Mouse (Mus musculus) forebrain, embryonic 14.5 days (tissue): Measurements from ENCODE around the gene Thsd4. TPM values are rescaled to one million over a fixed set of nuclear protein-coding genes. Genes with fewer than 3 reads are reported as not detected.
"Not testable (repeated sequence)": the region's sequence is repeated elsewhere in the genome, so short reads cannot be mapped to it uniquely, and the experiment has no call there.

Experiments used
- ATAC-seq: fragments of 200-750 bp; cut with Nextera tagmentation; 2 replicates; pipeline ENCODE4 v1.8.0; 2017; ENCODE audit warnings: mild to moderate bottlenecking, moderate library complexity
- DNase-seq: peaks from one replicate; pipeline ENCODE4 v3.0.0-alpha.2; 2015; ENCODE audit warnings: low spot score
- H3K27ac ChIP-seq: fragments of 300-500 bp; sonication (generic); 2 replicates; pipeline ENCODE4 v1.5.1; 2014; ENCODE audit warnings: low read depth, mild to moderate bottlenecking, control low read depth, low read length, moderate library complexity
- H3K27me3 ChIP-seq: fragments of 300-500 bp; sonication (generic); replicated peaks from 2 replicates; pipeline ENCODE4 v1.6.1; 2014; ENCODE audit warnings: low read length, control low read depth, mixed read lengths; ENCODE audit not compliant: control insufficient read depth, insufficient read depth
- H3K36me3 ChIP-seq: fragments of 300-500 bp; sonication (generic); 2 replicates; pipeline ENCODE4 v1.6.1; 2014; ENCODE audit warnings: low read length, control low read depth; ENCODE audit not compliant: control insufficient read depth, insufficient read depth
- H3K4me1 ChIP-seq: fragments of 300-500 bp; sonication (generic); 2 replicates; pipeline ENCODE4 v1.6.1; 2014; ENCODE audit warnings: antibody characterized with exemption, low read length, control low read depth; ENCODE audit not compliant: control insufficient read depth, insufficient read depth
- H3K4me2 ChIP-seq: fragments of 300-500 bp; sonication (generic); 2 replicates; pipeline ENCODE4 v1.6.1; 2014; ENCODE audit warnings: mild to moderate bottlenecking, control low read depth, low read length
- H3K4me3 ChIP-seq: fragments of 300-500 bp; sonication (generic); 2 replicates; pipeline ENCODE4 v1.5.1; 2014; ENCODE audit warnings: low read depth, low read length, control low read depth
- H3K9ac ChIP-seq: fragments of 300-500 bp; sonication (generic); 2 replicates; pipeline ENCODE4 v1.6.1; 2014; ENCODE audit warnings: mild to moderate bottlenecking, low read length, control low read depth, moderate library complexity
- H3K9me3 ChIP-seq: fragments of 300-500 bp; sonication (generic); replicated peaks from 2 replicates; pipeline ENCODE4 v1.6.1; 2016; ENCODE audit warnings: low read length, control low read depth, mixed read lengths; ENCODE audit not compliant: control insufficient read depth
- WGBS: fragments of 180-500 bp; shearing (Covaris S2); extraction: QIAGEN DNeasy Blood & Tissue Kit; methylation state at CpG from one replicate; pipeline ENCODE4 v1.1.7; 2014; 5-methylcytosine and 5-hydroxymethylcytosine counted together
- polyA plus RNA-seq: library from polyadenylated mRNA; unstranded; fragments of >200 nt; fragmentation: Nextera tagmentation; extraction: Ambion mirVana; gene quantifications from 2 replicates; pipeline ENCODE4 v1.2.1, GENCODE M21; 2014

Gene Thsd4
- polyA plus RNA-seq, 1 experiment from 2014 or later = 3.4 TPM

- H3K9ac ChIP-seq = no peak overlapping the region
- H3K4me3 ChIP-seq = no peak overlapping the region
- no peaks in the 10 kb centered on the region for H3K36me3 ChIP-seq
- DNase-seq (peak; percentile 88), ATAC-seq (peak; percentile 68)
- H3K27ac ChIP-seq = no peak overlapping the region
- H3K27me3 ChIP-seq = no peaks in the 10 kb centered on the region
- no peaks in the 10 kb centered on the region for H3K9me3 ChIP-seq
- H3K4me2 ChIP-seq = no peak overlapping the region
- H3K4me1 ChIP-seq = no peaks in the 10 kb centered on the region
- WGBS = 26% methylated on average over 6 of the region's 6 CpGs
Measured at GRCm38 (mm10) chr9:59969383-59969782, 552.5 kb downstream of the Thsd4 start.

- Histone ChIP-seq H3K4me3 (no peak overlapping the region), H3K9me3 (no peaks in the 10 kb centered on the region), H3K9ac (no peak overlapping the region), H3K27ac (no peak overlapping the region), H3K4me1 (no peaks in the 10 kb centered on the region), H3K4me2 (no peak overlapping the region), H3K27me3 (no peaks in the 10 kb centered on the region), H3K36me3 (no peaks in the 10 kb centered on the region)
- ATAC-seq (no peak), DNase-seq (no peak)
- 91% methylated on average over 10 of the region's 10 CpGs for WGBS
Measured at GRCm38 (mm10) chr9:59965046-59965445, 556.8 kb downstream of the Thsd4 start.

- Histone ChIP-seq H3K27ac (no peak overlapping the region), H3K36me3 (no peaks in the 10 kb centered on the region), H3K9ac (no peak overlapping the region), H3K9me3 (no peaks in the 10 kb centered on the region), H3K27me3 (no peaks in the 10 kb centered on the region), H3K4me2 (no peak overlapping the region), H3K4me1 (no peaks in the 10 kb centered on the region), H3K4me3 (no peak overlapping the region)
- no peak for ATAC-seq
- 49% methylated on average over 3 of the region's 3 CpGs for WGBS
- no peak for DNase-seq
Measured at GRCm38 (mm10) chr9:59964367-59964766, 557.5 kb downstream of the Thsd4 start.

- no peak for DNase-seq
- Histone ChIP-seq H3K4me2 (no peak overlapping the region), H3K27ac (no peak overlapping the region), H3K9me3 (no peaks in the 10 kb centered on the region), H3K4me3 (no peak overlapping the region), H3K27me3 (no peaks in the 10 kb centered on the region), H3K9ac (no peak overlapping the region), H3K36me3 (no peaks in the 10 kb centered on the region), H3K4me1 (no peaks in the 10 kb centered on the region)
- WGBS = 45% methylated on average over 14 of the region's 14 CpGs
- no peak for ATAC-seq
Measured at GRCm38 (mm10) chr9:59961201-59961955, 560.5 kb downstream of the Thsd4 start.

- Histone ChIP-seq H3K9ac (no peak within 1 kb of the TSS), H3K27me3 (no peaks in the 10 kb centered on the region), H3K4me3 (no peak within 1 kb of the TSS), H3K9me3 (no peaks in the 10 kb centered on the region), H3K4me1 (no peaks in the 10 kb centered on the region), H3K36me3 (no peaks in the 10 kb centered on the region), H3K4me2 (no peak within 1 kb of the TSS), H3K27ac (no peak within 1 kb of the TSS)
- 90% methylated on average over 10 of the region's 10 CpGs for WGBS
- no peak for DNase-seq
- ATAC-seq = no peak
Measured at GRCm38 (mm10) chr9:59960559-59960958, 561.3 kb downstream of the Thsd4 start, which contains the start of gene Nr2e3. TSS of gene Nr2e3 (minus strand) at chr9:59960659.

- Histone ChIP-seq H3K27me3 (no peaks in the 10 kb centered on the region), H3K4me1 (no peaks in the 10 kb centered on the region), H3K9me3 (no peaks in the 10 kb centered on the region), H3K27ac (no peak overlapping the region), H3K9ac (no peak overlapping the region), H3K4me3 (no peak overlapping the region), H3K4me2 (no peak overlapping the region), H3K36me3 (no peaks in the 10 kb centered on the region)
- WGBS = 5% methylated on average over 8 of the region's 8 CpGs
- ATAC-seq = no peak
- DNase-seq = peak; percentile 85
Measured at GRCm38 (mm10) chr9:59959276-59959675, 562.6 kb downstream of the Thsd4 start.

GRCm38 (mm10) chr9:59958115-59958514 is 563.7 kb downstream of the Thsd4 start:
- H3K27me3 ChIP-seq, H3K4me2 ChIP-seq, H3K36me3 ChIP-seq, H3K9ac ChIP-seq, H3K9me3 ChIP-seq, H3K27ac ChIP-seq, H3K4me1 ChIP-seq, H3K4me3 ChIP-seq, DNase-seq, ATAC-seq: not testable (repeated sequence)
- 68% methylated on average over 1 of the region's 1 CpGs for WGBS

GRCm38 (mm10) chr9:59956496-59956895 is 565.4 kb downstream of the Thsd4 start:
- H3K9me3 ChIP-seq = no peaks in the 10 kb centered on the region
- H3K9ac ChIP-seq = no peak overlapping the region
- H3K27ac ChIP-seq = no peak overlapping the region
- no peak overlapping the region for H3K4me2 ChIP-seq
- no peaks in the 10 kb centered on the region for H3K36me3 ChIP-seq
- WGBS = 48% methylated on average over 6 of the region's 6 CpGs
- H3K4me3 ChIP-seq = no peak overlapping the region
- ATAC-seq (no peak), DNase-seq (no peak)
- H3K4me1 ChIP-seq = no peaks in the 10 kb centered on the region
- no peaks in the 10 kb centered on the region for H3K27me3 ChIP-seq

- Histone ChIP-seq H3K4me1 (no peaks in the 10 kb centered on the region), H3K27ac (no peak overlapping the region), H3K4me3 (no peak overlapping the region), H3K4me2 (no peak overlapping the region), H3K9me3 (no peaks in the 10 kb centered on the region), H3K36me3 (no peaks in the 10 kb centered on the region), H3K9ac (no peak overlapping the region), H3K27me3 (no peaks in the 10 kb centered on the region)
- DNase-seq = no peak
- ATAC-seq = no peak
- 77% methylated on average over 6 of the region's 6 CpGs for WGBS
Measured at GRCm38 (mm10) chr9:59955692-59956091, 566.2 kb downstream of the Thsd4 start.
